Mouse (Mus musculus) G1E (cell line): ENCODE data around the gene Arel1.

Experiments used
- CTCF ChIP-seq: IDR thresholded peaks from 2 replicates; pipeline ENCODE4 v1.5.1; 2012; ENCODE audit warnings: low read depth, low read length, inconsistent platforms, mixed read lengths
- GATA1 ChIP-seq: IDR thresholded peaks from 2 replicates; pipeline ENCODE4 v1.6.1; 2012; ENCODE audit warnings: borderline replicate concordance, low read length, inconsistent platforms, mixed read lengths
- GATA2 ChIP-seq: IDR thresholded peaks from 2 replicates; pipeline ENCODE4 v1.6.1; 2012; ENCODE audit warnings: low read depth, low read length, inconsistent platforms, borderline replicate concordance
- POLR2AphosphoS5 ChIP-seq: IDR thresholded peaks from 2 replicates; pipeline ENCODE4 v1.6.1; 2012; ENCODE audit warnings: low read depth, low read length, inconsistent platforms; ENCODE audit not compliant: insufficient replicate concordance
- TAL1 ChIP-seq: conservative IDR thresholded peaks from 2 replicates; pipeline ENCODE4 v1.6.1; 2012; ENCODE audit warnings: low read depth, low read length, inconsistent platforms, mixed read lengths

GRCm38 (mm10) chr12:85012185-85012584 is 41.5 kb upstream of the Arel1 start:
- TF ChIP-seq CTCF = no peak
- TF ChIP-seq TAL1 = no peak
- no peak for TF ChIP-seq GATA1
- no peak for TF ChIP-seq POLR2AphosphoS5
- no peak for TF ChIP-seq GATA2
